Mouse (Mus musculus): ENCODE data around the gene Cxcr6.

The Cxcr6 gene

DNA sequence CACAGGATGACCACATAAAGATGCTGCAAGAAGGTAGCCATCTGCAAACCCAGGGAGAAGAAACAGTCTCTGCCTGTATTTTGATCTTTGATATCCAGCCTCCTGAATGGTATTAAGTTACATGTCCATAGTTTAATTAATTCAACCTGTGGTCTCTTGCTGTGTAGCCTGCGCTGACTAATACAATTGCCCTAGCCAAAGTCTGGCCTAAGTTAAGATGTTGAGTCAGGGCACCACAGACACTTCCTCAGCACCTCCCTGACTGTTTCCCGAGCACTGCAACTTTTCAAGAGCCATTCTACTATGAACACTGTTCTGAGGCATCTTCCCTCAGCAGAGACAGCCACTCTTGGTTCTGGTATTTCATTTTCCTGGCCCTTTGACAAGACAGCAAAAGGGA, 12.3 kb downstream of the Cxcr6 start:
- in situ Hi-C loops (cut with MseI, MboI), result no loop called here

DNA sequence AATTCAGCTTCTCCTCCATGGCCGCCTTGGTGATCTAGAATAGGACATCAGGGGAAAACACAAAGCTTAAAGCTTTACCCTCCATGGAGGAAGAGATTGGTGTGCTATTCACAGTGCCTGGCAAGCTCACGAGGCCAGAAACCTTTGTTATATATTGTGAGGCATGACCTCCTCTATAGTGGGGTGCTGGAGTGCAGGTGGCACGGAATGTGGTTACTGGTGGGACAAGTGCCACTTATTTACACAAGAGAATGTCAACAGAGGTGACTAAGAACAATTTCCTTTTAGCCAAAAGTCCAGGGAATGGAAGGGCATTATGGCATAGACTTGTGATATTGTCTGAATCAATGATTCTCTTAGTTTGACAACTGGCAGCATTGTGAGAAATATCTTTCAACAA, 20.4 kb downstream of the Cxcr6 start:
- in situ Hi-C loops (cut with MseI, MboI), result no loop called here

DNA sequence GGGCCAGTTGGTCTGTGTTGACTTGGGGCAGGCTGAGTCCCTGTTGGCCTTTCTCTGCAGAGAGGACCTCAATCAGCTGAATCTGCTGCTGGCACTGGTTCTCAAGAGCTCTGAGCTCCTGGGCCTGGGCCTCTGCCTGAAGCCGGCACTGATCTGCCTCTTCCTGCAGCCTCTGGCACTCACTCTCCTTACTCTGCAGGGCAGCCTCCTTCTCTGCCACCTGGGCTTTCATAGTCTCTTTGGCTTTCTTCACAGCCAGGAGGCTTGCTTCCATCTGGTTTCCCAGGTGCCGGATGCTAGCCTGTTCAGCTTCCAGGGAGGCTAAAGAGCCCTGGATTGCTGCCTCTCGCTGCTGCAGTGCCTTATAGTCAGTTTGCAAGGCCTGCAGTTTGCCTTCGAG, 22.6 kb downstream of the Cxcr6 start:
- in situ Hi-C loops (cut with MseI, MboI), result no loop called here

DNA sequence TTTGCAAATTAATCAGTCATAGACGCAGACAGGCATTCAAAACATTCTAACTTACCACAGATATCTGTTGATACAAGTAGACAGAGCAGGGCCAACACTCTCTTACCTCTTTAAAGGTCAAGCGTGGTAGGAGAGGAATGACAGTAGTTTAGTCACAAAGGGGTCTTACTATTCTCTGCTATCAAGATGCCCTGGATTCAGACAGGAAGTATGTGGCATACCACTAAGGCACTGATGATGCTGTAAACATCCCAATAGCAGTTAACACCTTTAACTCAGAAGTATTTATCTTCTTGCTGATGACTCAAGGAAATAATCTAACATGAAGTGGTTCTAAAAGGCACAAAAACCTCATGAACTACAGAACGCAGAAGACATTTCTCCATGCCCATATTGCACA, 29.6 kb downstream of the Cxcr6 start:
- in situ Hi-C loops (cut with MseI, MboI), result no loop called here

DNA sequence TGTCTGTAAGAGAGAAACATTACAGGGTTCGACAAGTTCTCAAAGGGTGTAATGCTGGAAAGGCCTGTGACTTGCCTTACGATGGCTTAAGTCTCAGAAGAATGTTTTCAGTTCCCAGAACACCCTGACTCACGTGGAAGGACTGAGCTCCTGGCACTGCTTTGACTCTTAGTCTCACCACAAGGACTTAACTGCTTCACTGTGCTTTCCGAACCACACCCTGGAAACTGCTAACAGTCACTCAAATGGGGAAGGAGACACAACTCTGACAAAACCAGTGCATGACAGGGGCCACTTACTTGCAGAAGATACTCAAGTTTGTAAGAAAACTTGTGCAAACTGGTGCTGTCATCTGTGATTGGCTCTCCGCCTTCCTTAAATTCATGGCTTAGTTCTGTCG, 34.0 kb downstream of the Cxcr6 start:
- in situ Hi-C loops (cut with MseI, MboI), result no loop called here

DNA sequence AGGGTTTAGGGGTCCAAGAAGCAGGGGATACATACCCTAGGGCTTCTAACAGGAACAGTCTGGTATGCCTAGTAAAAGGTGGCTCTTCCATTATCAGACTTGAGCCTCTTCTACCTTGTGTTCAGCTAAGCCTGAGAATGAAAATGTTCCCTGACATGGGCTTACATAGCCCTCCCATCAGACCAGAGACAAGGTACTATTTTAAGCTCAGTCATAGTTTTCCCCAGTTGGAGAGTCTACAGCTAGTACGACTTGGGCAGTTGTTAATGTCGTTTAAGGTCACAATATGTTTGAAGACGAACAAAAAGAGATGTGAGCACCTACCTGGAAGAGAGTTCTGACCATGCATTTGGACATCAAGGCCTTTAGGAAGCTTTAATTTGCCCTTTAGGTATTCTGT, 38.2 kb downstream of the Cxcr6 start:
- in situ Hi-C loops (cut with MseI, MboI), result no loop called here

DNA sequence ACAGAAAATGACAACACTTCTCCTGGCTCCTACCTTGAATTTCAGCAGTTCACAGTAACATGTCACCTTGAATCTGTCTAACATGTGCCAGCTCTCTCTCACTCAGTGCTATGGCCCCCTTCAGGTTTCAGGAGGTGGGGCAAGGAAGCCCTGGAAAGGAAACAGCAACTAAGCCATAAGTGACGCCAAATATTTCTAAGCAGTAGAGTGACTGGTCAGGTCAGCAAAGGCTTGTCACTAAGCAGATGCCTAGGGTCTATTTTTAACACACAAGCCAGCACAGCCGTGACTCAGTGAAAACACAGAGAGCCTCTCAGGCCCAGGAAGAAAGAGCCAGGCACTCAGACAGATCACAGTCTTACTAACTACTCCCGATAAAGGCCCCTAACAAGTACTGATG, 38.8 kb downstream of the Cxcr6 start:
- in situ Hi-C loops (cut with MseI, MboI), result no loop called here

DNA sequence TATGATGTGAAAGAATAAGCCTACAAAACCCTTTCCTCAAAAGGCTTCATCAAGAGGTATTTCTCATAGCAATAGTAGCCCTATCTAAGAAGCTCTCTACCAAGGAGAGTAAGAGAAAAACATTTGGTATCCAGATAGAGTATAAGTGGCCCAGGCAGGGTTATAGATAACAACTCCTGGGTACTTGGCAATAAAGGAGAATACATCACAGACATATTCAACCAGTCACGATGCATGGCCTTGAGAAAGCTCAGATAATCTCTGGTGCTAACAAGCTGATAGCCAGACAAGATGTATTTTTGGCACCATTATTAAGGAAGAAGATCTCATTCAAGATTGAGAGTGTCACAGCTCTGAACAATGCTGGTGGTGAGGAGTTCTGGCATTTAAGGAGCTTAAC, 40.2 kb downstream of the Cxcr6 start:
- in situ Hi-C loops (cut with MseI, MboI), result no loop called here

DNA sequence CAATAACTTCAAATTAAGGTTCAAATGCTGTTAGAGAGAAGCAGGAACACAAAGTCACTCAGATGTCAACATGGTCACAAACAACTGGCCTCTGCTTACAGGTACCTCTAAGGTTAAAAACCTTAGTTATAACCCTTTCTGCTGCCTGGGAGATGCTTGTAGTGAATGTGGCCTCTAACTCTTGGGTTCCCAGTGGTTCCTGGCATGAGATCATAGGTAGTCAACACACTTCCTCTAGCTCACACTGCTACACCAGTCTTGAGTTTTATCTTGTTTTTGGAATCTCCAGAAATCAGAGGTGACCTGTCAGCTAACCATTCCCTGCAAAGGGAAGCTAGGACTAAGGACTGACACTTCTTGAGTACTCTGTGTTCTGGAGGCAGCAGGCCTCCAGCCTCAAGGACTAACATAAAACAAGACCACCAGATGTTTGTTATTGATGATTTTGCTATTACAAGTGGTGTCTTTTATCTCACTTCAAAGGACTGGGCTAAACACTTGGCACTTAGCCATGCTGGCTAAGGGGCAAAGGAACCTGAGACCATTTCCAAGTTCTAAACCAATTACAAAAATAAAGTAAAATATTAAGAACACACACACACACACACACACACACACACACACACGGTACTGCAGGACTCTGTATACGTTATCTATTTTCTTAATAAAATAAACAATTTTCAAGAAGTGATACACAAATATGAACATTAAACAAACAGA, 43.9 kb downstream of the Cxcr6 start:
- in situ Hi-C loops (cut with MseI, MboI), result no loop called here

DNA sequence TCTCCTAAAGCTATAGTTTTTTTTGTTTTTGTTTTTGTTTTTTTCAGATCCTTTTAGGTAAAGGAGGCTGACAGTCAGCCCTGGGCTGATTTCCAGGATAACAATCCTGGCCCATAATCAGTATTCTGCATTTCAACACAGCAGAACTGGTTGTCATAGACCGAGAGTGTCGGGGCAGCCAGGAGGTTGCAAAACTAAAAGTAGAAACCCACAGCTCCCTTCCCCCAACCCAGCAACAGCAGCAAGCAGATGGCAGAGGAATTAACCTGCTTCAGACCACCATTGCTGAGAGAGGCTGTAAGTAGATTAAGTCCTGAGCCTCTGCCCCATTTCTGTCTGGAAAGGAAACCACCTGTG, 44.4 kb downstream of the Cxcr6 start:
- in situ Hi-C loops (cut with MseI, MboI), result no loop called here

DNA sequence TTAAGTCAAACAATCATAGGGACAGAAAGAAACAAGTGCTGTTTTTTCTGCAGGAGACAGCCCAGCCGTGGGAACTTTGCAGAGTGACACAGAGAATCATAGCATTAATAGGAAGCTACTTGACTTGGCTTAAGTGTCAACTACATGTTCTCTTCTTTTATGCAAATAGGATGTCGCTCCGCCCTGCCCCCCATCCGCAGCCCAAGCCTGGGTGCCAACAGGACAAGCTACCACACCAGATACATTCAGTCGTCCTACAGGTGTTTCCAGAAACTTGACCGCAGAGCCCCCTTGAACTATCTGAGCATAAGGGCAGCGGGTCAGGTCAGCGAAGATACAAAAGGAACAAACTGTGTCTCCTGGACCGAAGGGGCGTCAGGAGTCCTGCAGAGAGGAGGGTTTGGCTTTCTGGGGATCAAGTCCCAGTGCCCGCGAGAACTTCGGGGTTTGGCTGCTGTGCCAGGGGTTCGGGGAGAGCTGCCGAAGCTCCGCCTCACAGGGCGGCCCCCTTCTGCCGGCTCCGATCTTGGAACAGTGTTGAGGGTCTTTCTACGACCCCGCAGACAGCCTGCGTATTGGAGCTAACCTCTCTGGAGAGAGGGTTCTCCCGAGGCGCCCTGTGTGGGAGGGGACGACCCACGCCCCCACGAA, 44.9 kb downstream of the Cxcr6 start:
- in situ Hi-C loops (cut with MseI, MboI), result no loop called here

DNA sequence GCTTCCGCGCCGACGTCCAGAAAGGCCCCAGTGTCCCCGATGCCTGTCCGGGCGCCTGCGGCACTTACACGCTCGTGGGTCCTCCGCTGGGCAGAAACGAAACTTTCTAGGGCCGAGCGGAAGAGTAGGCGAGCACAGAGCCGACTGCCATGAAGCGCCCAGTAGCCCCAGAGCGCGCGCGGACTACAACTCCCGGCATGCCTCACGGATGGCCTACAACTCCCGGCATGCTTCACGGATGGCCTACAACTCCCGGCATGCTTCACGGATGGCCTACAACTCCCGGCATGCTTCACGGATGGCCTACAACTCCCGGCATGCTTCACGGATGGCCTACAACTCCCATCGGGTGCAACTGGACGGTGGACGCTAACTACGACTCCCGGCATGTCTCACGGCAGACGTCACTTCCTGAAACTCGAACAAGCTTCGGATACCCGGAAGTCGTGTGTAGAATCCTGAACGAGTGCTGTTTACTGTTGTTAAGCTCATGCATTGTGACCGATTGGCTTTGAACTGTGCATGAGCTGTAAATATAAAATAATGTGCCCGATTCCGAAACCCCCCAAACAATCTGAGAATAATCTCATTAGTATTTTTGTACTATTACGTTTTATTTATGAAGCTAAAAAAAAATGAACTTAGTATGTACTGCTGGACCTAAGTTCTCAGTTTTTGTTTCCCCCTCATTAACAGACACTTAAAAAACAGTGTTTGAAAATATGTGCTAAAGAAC, 45.6 kb downstream of the Cxcr6 start, which contains the start of gene Fyco1:
Fyco1 (minus strand) TSS at position 187 of the 736 bp plus-strand sequence.
- in situ Hi-C loops (cut with MseI, MboI), result no loop called here

DNA sequence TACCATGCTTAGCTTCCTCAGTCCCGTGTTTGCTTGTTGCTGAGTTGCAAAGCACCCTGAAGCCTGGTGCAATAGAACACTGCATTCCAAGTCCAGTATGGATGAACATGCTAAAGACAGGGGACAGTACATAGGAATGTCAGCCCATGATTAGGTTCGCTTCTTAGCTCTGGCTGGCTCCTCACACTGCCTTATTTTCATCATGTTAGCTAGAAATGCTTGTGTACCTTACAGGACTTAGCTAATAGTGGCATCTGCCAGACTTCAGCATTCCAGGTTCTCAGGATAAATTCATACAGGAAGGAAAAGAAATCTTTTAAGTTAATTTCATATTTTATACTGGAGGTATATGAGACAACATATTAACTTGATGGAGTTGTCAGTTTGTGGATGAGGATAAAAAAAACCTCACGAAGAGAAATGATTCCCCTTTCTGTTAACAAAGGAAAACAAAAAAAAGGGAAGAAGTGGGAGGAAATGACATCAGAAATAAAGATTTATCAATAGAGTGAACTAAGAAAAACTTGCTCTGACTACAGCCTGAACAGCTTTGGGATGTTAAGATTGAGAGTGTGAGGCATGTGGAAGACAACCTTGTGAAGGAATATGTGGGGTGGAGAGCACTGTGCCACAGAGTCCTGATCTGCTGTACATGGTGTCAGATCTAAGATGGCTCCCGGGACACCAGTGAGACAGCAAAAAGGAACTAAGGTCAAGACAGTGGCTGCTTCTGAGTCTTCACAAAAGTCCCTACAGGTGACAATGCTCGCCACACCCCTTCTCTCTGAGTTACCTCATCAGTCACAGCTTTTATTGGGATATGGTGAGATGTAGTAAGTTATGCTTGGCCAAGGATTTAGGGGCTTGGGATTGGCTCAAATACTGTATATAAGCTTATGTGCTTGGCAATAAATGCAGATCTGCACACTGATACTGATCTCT, 46.4 kb downstream of the Cxcr6 start:
- in situ Hi-C loops (cut with MseI, MboI), result no loop called here

DNA sequence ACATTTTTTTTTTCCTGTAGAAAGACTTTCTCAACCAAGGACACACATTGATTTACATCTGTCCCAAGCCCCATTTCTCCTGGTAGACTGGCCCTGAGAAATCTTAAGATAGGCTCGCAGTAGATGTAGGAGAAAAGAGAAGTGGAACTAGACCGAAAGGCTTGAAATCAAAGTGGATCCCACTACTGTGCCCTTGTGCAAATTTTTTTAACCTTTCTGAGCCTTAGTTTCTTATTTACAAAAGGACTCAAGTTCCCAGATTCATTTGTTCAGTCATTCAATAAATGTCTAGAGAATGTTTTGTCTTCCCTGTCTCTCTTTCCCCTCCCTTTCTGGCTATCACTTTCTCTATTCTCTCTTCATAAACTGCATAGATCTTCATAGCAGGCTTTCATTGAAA, 50.6 kb downstream of the Cxcr6 start:
- in situ Hi-C loops (cut with MseI, MboI), result no loop called here
